Mouse (Mus musculus) urinary bladder, postnatal 10 days (tissue): ENCODE measurements at regions not wholly inside any gene's neighbourhood (a gene's known extent, or its start where the extent isn't known, plus 50 kb on each side); places are given as distances from the start of the nearest gene placed in this dataset.

ENCODE experiments used
- DNase-seq: peaks from one replicate; pipeline ENCODE4 v3.0.0; 2022; ENCODE audit warnings: low spot score

GRCm38 (mm10) chr8:26226612-26227528 lies 107.5 kb downstream of the Gm45692 start:
- DNase-seq, result no peak

- DNase-seq, result no peak
Observed at GRCm38 (mm10) chr8:26227529-26227895, 108.2 kb downstream of the Gm45692 start.

GRCm38 (mm10) chr8:26229548-26229947 lies 110.2 kb downstream of the Gm45692 start:
- no peak for DNase-seq

DNA sequence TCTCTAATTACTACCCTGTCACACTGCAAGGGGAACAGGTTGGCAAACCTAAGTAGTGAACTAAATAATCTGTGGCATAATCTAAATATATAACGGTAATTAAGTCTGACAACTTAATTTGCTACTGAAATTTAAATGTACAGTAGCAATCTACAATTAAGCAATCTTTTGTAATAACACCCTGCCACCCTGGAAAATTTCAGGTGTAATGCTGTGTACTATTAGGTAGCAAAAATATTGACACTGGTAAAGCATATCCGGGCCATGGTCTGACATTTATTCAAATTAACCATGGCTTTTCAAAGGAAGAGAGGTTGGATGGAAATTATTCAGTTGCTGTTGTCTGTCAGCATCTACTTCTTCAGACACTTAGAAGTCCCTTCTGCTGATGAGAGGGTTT lies 119.7 kb downstream of the Gm45692 start:
- DNase-seq, result no peak

DNA sequence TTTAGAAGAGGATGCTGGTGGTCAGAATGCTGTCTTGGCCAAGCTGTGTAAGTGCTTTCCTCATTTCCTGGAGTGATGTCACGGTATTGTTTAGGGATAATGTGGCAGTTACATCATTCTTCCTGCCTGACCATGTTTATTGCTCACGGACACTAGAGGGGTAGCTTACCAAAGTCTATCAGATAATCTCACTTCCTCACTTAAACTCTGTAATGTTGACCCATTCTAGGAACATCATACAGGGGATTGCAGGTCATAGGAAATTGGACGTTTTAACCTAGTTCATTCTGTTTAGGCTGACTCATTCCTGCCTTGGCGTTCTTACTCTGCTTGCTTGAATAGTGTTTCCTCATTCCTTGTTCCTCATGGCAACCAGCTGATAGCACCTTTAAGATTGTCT lies 120.3 kb downstream of the Gm45692 start:
- no peak for DNase-seq

DNA sequence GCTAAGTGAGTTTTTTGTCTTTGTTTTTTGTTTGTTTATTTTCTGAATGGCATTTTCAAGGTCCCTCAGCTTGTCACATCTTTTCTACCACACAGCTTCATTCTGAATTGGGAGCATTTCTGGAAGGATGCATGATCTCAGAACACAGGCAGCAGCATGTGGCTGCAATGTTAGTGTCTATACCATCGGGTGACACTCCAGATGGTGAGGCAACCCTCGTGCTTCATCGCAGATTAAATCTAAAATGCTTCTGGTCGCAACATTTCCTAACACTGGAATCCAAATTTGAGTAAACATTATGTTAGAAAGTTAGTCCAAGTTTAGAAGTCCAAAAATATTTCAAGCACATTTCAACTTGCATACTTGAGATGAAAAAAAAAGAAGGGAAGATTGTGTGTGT lies 124.4 kb downstream of the Gm45692 start:
- DNase-seq, result no peak

- no peak for DNase-seq
Observed at GRCm38 (mm10) chr8:26244308-26244707, 125.0 kb downstream of the Gm45692 start.

- DNase-seq, result no peak
Observed at GRCm38 (mm10) chr8:26255191-26255669, 135.9 kb downstream of the Gm45692 start.

DNA sequence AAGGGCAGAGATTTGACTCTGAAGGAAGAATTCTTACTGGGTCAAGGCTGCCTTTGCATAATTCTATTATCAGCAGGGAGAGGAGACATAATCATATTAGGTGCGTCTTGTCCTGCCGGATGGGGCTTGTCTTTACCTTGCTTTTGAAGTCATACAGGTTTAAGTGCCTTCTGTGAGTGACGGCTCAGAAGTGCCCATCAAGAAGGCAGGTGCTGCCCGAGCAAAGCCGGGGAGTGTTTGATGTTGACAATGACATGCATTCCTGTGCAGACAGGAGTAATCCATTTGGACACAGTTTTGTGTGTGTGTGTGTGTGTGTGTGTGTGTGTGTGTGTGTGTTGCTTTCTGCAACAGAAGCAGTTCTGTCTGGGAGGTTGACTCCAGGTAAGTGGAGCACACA lies 141.0 kb downstream of the Gm45692 start:
- no peak for DNase-seq

DNA sequence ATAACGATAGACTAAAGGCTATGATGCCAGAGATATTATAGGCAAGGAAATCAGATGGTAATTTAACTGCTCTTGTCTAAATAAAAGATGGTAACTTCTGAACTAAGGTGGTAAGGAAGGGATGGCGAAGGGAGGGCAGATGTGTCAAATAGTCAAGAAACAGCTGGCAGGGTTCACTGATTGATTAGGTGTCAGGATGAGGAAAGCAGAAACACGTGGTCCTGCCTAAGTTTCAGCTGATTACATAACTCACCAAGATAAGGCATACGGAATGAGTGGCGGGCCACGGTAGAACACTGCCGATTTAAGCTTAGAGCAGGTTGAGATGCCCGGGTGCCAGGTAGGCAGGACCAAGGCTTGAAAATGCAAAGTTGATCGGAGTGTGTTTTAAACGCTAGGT lies 143.2 kb downstream of the Gm45692 start:
- no peak for DNase-seq

DNA sequence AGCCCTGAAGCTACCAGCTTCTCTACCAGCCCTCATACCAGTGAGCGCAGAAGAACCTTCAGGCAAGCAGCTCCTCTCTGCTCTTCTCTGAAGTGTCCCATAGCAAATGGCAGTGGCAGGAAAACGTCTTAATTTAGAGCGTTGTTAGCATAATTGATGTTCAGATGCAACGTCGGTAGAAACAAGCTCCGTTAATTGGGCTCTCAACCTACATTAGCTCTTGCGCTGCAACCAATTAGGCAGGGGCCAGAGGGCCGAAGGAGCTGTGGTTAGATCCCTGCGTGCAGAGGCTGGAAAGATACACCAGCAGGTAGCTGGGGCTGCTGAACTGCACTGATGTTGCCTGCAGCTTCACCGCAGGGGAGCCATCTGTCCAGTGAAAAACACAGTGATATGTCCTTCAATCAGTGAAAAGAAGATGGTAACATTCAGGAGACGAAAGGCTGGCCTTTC lies 145.6 kb downstream of the Gm45692 start:
- DNase-seq, result no peak

DNA sequence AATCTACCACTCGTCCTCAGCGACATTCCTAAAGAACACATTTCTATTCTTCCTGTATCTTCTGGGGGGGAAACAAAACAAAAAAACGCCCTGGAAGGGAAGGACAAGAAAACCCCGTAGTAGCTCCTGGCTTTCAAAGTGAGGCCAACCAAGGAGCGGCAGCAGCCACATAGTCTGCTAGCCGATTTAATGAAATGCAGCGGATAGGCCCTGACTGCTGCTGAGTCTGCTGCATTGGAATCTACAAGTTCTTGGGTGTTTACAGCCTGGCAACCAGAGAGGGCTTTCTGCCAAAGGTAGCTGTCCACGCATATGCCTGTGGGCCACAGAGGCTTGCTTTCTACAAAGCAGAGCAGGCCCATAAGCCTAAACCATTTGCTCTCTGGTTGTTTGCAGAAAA lies 146.0 kb downstream of the Gm45692 start:
- DNase-seq, result no peak

DNA sequence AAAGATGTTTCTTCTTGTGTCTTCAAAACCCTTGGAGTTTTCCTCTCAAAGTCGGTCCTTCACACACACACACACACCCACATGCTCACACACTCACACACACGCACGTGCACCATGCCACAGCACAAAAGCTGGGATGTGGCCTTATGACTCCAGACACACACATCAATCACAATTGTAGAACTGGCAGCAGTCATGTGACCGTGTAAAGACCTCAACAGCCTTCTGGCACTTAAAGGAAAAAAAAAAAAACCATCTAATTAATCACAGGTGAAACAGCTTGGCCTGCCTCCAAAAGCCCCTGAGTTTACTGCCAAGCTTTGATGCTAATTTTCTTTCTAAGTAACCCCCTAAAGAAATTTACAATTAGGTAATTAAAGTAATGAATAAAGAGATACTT lies 147.1 kb downstream of the Gm45692 start:
- DNase-seq, result no peak

- DNase-seq, result no peak
Observed at GRCm38 (mm10) chr8:26267569-26267968, 148.2 kb downstream of the Gm45692 start.

GRCm38 (mm10) chr8:26268751-26269415 lies 149.5 kb downstream of the Gm45692 start:
- DNase-seq, result no peak

GRCm38 (mm10) chr8:26272110-26272509 lies 152.8 kb downstream of the Gm45692 start:
- DNase-seq, result no peak

GRCm38 (mm10) chr8:26272675-26273414 lies 153.5 kb downstream of the Gm45692 start:
- no peak for DNase-seq

- no peak for DNase-seq
Observed at GRCm38 (mm10) chr8:26273415-26273760, 154.1 kb downstream of the Gm45692 start.

- no peak for DNase-seq
Observed at GRCm38 (mm10) chr8:26273792-26274191, 154.5 kb downstream of the Gm45692 start.

DNA sequence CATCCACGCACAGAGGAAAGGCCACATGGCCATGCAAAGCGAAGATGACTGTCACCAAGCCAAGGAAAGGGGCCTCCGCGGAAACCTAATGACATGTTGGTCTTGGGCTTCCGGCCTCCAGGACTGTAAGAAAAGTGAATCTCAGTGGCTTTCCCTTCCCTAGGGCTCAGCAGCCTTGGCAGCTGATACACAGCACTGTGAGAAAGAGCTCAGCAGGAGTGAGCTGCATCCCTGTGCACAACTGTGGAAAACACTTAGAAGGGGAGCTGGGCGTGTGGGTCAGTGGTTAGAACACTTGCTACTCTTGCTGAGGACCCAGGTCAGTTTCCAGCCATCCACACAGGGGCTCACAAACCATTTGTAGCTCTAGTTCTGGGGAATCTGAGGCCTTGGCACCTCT lies 155.1 kb downstream of the Gm45692 start:
- DNase-seq, result no peak

- DNase-seq, result no peak
Observed at GRCm38 (mm10) chr8:26282156-26282935, 163.0 kb downstream of the Gm45692 start.

- DNase-seq, result no peak
Observed at GRCm38 (mm10) chr8:26283957-26284356, 164.6 kb downstream of the Gm45692 start.
